Mouse (Mus musculus): ENCODE measurements around the gene Dab2ip.
A peak's percentile ranks its signal among the peaks of the same experiment; 100 is the strongest.

Dab2ip gene

DNA sequence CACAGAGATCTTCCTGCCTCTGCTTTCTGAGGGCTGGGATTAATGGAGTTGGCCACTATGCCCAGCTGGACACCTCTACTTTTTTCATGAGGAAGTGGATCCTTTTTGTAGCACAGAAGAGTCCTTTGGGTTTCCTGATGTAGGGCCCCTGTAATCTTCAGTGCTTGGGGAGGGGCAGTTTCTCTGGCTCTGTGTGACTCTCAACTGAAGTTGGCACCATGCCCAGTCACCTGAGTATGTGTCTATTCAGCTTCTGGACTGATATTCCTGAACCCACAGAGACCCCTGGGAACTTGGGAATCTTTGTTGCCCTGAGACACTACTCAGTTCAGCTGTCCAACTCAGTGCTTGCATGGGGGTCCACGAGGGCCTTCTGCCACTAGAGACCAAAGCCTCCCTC lies 37.0 kb downstream of the Dab2ip start:
- DNase-seq (ENCODE audit: low read depth): no peak

DNA sequence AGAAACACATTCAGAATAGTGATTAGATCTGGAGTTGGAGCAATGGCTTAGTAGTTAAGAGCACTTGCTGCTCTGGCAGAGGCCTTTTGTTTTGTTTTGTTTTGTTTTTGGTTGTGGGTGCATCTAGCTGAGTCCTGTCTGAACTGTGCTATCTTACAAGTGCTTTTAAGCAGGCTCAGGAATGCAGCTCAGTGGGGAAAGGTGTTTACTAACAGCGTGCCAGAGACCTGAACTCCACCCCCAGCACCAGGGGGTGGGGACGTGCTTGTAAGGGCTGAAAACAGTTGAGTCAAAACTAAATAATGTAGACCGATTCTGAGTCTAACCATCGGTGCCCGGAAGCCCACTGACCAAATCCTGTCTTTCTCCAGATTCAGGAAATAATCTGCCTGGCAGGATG lies 37.7 kb downstream of the Dab2ip start:
- DNase-seq (ENCODE audit: low read depth): no peak

DNA sequence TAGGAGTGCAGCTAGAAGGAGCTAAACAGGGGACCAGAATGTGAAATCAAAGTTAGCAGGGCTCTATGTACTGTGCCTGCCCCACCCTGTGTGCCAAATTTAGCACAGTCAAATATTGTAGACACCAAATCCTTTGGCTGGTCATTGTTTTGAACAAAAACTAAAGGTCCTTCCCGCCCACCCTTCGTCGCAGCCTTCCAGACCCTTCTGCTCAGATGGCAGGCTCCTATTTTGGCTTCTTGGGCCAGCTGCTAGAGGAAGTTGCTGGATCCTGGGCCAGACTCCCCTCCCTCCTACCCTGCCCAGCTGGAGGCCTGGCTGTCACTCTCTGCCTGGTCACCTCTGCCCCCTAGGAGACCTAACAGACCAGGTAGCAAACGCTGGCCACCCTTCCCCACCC lies 38.7 kb downstream of the Dab2ip start:
- no peak for DNase-seq (ENCODE audit: low read depth)

DNA sequence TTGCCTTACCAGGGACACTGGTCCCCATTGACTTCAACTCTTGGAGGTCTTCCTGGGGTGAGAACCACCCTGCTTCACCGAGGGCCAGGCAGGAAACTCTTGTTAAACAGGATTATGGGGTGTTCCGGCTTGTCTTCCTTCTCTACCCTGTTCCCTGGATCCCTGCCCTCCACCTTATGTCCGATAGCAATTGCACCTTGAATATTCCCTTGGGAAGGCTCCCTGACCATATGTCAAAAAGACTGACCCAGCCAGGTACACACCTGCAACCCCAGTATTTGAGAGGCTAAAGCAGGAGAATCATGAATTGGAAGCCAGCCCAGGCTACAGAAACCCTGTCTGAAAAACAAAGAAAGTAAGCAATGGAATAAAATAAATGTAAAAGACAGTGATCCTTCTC lies 40.8 kb downstream of the Dab2ip start:
- no peak for DNase-seq (ENCODE audit: low read depth)

DNA sequence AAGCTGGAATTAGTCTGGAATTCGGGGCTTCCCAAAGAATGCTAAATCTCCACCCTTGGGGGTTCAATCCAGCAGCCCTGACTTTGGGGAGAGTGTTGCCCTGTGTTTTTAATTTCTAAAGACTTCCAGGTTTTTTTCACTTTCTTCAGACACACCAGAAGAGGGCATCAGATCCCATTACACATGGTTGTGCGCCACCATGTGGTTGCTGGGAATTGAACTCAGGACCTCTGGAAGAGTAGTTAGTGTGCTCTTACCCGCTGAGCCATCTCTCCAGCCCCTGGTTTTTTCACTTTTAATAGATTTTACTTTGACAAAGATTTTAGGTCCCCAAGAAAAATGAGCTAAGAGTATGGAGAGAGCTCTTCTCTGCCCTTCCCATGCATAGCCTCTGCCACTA lies 43.6 kb downstream of the Dab2ip start:
- DNase-seq (ENCODE audit: low read depth): no peak

DNA sequence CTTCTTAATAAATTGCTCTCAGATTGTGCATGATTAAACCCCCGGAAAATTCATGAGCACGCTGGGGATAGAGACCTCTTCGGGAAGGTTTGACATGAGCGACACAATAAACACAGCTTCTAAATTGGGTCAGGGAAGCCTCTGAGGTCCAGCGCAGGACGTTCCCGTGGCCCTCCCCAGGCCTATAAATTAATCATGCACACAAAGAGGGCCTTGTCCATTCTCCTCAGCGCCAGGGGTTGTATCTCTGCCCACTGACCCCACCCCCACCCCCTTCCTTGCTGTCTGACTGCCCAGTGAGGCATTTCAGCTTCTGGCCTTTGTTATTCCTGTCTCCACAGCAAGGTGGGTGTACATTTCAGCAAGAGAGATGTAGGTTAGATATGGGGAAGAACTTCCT lies 49.4 kb downstream of the Dab2ip start:
- no peak for DNase-seq (ENCODE audit: low read depth)

DNA sequence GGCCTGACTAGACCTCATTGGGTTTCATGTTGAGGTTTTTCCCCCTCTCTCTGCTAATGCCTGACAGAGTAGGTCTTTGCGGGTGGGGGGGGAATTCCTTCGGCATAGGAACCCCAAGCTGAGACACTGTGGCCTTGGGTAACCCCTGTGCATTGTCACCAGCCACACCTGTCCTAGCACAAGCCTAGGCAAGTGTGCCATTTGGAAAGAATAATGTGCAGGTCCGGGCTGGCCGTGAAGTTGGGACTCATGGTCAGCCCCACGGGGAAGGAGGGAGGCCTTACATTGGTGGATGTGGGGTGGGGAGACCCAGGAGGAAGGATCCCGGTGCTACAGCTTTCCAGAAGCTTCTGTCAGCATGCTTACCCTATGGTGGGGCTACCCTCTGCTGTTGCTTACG lies 50.8 kb downstream of the Dab2ip start:
- no peak for DNase-seq (ENCODE audit: low read depth)

DNA sequence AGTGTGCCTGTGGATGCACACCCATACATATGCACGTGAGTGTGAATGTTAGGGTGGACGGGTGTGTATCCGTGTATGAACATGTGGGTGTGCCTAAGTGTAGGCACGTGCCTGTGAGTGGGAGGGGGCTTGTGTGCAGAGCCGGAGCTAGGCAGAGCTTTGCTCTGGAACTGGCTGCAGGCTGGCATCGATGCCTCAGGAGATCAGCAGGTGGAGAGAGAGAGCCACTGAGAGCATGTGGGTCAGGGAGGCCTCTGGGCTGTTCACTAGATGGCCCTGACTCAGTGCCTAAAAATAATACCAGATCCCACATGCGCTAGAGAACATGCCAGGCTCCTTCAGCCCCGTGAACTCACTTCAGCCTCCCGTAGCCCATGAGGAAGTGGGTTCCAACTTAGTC lies 51.3 kb downstream of the Dab2ip start:
- no peak for DNase-seq (ENCODE audit: low read depth)

DNA sequence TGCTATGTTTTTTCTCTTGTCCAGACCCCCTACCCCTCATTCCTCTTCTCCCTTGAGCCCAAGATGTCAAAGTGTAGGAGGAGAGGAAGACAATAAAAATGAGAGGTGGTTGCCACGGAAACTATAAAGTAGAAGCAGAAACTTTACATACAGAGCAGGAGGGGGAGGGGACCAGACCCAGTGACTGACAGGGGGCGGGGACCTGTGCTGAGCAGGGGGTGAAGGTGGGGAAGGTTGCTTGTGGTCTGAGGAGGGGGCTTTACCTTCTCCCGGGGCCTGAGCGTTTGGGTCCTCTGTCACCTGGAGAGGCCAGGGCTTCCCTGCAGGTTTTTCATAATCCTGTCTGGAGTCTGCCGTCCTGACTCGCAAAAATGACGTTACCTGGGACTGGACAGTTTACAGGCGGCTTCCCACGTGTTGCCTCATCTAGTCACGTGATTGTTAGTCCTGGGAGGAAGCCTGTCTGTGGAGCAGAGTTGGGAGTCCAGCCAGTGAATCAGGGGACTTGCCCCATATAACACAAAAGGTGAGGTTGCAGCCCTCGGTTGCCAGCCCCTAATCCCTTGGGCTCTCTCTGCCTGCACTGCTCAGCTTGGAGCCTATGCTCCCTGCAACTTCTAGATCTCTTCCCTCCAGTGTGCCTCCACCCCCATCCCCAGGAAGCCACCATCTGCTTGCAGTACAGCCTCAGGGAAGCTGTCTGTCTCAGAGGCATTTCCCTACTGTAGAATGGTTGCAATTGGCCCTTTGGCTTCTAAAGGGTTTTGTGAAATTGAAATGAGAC lies 52.3 kb downstream of the Dab2ip start:
- DNase-seq (ENCODE audit: low read depth): no peak

DNA sequence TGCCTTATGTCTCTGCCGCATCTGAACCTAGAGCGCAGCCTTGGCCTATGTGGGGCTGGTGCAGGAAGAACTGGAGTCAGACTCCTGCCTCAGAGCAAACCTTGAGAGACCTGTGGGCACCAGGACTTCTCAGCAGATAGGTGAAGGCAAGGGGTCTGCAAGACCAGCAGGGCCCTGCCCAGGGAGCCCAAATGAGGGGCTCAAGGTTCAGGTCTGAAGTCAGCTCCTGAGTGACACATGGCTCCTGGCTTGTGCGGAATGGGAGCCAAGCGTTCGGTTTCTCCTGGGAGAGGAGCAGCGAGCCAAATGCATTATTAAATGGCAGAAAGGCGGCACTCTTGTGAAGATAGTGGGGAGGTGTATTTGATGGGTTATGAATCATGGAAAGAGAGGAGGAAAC lies 52.9 kb downstream of the Dab2ip start:
- no peak for DNase-seq (ENCODE audit: low read depth)

DNA sequence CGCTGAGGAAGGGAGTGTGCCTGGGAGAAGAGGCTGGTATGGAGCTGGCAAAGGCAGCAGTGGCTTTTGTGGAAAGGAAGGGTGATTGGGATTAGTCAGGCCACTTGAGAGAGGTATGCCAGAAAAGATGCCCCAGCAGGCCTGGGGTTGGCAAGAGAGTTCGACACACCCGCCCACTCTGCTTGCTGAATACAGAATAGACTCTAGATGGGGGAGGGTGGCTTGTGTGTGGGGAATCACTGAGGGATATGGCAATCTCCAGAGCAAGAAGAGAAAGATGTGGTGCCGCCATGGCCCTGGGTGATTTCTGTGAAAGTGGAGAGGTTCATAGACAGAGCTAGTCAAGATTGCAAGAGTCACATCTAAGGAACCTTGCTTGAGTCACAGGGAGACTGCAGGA lies 53.6 kb downstream of the Dab2ip start:
- no peak for DNase-seq (ENCODE audit: low read depth)

DNA sequence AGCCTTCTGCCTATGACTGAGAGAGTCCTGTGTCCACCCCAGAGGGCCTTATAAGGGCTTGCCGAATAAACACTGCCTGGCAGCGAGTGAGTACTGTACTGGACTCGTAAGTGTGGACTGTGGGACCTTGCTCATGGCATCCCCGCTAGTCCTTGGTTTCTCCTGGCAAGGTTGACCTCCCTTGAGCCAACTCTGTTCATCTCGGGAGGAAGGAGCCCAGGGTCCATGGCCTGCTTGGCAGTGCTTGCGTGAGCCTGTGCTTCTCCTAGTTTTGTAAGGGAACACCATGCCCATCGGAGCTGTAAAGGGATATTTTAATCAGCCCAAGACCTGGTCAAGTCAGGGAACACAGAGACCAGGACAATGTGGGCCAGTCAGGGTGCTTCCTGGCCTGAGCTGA lies 54.2 kb downstream of the Dab2ip start:
- DNase-seq (ENCODE audit: low read depth): no peak

DNA sequence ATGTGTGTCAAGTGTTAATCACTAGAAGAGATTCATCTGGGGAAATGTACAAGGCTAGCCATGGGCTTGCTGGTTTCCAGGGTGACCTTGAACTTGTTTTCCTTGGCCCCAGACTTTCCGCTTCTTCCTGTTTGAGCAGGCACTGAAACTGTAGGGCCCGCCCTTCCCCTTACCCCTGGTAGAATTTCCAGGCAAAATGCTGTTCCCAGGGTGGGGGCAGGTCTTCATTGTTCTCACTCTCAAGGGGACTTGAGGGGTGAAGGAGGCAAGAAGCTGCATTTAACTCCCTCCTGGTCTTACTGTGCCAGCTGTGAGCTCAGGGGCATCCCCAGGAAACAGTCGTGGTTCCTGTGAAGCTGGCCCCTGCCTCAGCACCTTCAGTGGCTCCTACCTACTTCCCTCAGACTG lies 55.9 kb downstream of the Dab2ip start:
- peak; percentile 28 for DNase-seq (ENCODE audit: low read depth)

DNA sequence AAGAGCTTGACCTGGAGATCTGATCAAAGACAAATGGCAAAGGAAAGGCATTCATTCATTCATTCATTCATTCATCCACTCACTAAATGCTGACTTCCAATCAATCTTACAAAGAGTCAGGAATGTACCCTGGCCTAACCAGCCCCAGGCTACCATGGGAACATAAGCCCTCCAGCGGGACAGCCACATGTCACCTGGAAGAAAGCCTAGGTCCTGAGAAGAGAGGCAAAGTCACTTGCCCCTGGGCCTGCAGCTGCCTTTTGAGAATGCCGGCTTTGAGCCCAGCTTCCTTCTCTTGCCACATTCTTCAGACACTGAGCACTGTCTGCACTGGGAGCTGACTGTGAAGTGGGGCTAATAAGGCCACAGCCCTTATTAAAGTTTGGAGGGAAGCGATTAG lies 56.3 kb downstream of the Dab2ip start:
- no peak for DNase-seq (ENCODE audit: low read depth)

DNA sequence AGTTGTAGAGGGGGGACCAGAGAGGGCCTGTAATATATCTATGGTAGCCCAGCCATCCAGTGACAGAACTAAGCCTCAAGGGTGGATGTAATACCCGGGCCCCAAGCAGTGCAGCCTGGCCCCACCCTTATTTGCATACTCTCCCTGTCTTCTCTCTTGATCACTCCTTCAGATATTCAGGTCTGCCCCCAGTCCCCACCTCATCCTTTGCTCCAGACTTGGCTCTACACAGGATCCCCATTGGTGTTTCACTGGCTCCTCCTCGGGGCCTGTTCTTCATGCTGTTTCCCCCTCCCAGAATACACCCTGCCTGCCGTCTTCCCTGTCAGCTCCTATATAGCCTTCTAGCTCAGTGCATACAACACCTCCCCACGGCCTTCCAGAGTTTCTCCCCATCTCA lies 57.3 kb downstream of the Dab2ip start:
- DNase-seq (ENCODE audit: low read depth): no peak

DNA sequence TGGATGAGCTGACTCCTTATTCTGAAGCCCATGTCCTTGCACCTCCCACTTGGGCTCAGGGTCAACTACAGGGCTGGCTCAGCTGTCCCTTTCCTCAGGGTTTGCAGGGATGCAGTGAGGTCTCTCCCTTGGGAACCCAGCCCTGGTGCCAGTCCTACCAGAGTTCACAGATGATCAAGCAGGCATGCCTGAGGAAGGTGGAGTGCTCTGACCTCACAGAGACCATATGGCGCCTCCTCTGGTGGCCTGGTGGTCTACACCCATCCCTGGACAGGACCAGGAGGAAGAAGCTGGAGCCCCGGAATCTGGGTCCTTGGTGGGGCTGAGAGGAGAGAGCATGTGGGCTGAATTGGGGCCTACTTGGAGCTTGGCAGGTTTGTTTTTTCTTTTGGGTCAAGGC lies 57.9 kb downstream of the Dab2ip start:
- no peak for DNase-seq (ENCODE audit: low read depth)

DNA sequence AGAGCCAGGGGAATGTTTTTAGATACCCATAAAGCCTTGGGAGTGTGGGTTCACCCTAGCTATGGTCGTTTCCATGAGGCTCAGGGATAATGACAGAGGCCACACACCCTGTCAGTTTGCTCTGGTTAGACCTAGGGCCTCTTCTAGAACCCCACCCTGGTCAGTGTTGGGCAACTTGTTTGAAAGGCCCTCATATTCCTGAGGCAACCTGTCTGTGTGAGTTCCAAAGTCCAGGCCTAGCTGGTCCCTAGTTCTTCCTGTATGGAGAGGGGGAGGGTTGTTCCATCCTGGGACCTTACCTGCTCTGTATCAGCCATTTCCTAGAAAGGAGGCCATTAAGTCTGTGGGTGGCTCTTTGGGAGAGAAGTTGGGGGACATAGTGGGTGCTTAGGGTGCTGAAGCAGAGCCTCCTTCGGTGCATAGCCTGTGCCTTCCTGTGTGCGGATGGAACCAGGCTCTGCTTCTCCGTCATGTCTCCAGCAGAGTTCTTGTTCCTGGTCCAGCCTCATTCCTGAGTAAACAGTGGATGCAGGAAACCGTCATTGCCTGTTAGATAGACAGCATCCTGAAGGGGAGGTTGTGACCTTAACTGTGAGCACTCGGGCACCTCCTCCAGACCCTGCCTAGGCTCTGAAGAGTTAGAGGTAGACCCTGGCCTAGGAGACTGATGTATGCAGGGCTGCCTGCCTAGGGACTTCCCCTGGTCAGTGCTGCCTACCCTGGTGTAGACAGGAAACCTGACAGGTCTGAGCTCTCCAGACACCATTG lies 59.0 kb downstream of the Dab2ip start:
- no peak for DNase-seq (ENCODE audit: low read depth)

DNA sequence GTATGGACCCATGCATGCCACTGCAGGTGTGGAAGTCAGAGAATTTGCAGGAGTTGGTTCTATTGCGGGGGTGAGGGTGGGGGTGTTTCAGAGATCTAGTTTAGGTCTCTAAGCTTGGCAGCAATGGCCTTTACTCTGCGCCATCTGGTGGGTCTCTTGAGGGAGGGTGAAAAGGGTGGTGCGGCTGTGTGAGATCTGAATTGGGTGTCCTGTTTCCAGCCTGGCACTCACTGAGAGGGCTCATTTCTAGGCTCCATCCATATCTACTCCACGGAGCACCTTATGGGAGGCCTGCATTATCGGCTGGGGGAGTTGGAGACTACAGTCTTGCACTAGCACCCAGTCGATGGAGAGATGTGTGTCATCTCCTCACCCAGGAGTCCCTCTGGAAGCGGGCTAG lies 60.9 kb downstream of the Dab2ip start:
- no peak for DNase-seq (ENCODE audit: low read depth)

DNA sequence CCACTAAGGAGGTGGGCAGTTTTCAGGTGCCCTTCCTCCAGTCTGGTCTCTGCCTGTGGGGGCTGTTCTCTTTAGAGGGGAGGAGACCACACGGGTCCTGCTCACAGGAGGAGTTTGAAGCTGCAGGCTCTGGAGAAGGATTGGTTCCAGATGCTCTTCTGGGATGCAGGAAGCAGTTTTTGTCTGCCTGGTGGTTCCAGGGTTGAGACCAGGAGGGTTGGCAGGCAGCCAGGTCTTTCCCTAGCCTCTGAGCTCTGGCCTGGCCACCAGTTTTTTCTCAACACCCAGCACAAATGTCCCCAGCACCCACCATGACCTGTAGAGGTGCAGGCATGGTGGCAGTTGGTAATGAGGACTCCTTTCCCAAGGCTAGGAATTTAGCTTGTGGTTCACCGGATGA lies 61.5 kb downstream of the Dab2ip start:
- no peak for DNase-seq (ENCODE audit: low read depth)

DNA sequence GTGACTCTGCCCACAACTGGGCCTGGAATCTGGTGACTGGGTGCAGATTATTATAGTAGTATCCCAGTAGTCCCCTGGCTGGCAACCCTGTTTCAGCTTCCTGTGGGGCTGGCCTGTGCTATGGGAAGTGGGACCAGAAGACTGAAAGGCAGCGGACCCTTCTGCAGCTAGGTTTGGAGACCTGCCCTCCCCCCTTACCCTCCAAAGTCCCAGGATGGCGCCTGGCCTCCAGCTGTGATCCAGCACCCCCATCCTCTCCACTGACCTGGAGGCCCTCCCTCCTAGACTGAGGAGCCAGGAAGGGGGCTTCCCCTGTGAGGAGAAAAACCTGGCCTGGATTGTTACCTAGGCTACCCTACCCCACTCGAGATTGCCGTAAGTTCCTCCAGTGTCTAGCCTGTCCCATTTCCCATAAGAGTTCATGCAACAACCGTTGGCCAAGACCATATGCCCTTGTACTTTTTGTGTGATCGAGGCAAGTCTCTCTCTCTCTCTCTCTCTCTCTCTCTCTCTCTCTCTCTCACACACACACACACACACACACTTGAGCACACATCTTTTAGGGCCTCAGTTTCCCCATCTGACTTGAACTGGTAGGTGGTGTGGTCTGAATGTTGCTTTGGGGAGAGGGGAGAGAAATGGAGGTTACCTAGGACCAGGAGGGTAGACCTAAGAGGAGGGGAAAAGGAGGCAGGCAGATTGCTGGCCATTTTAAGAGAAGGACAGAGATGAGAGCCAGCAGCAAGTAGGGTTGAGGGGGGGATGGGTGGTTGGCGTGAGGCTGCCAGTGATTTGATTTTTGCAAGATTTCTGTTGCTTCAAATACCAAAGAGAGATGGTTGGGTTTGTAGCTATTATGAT lies 62.5 kb downstream of the Dab2ip start:
- DNase-seq (ENCODE audit: low read depth): no peak

DNA sequence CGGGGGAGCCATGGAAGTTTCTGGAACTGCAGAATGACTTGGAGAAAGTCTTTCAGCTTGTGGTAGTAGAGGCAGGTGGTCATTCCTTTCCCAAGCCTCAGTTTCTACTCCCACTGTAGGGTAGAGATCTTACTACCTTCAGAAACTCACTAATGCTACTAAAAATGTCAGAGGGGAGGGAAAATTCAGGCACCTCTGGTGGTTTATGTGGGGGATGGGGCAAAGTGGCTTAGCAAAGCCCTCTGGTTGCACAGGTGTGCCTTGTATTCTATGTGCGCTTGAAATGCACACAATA lies 63.1 kb downstream of the Dab2ip start:
- DNase-seq (ENCODE audit: low read depth): no peak

DNA sequence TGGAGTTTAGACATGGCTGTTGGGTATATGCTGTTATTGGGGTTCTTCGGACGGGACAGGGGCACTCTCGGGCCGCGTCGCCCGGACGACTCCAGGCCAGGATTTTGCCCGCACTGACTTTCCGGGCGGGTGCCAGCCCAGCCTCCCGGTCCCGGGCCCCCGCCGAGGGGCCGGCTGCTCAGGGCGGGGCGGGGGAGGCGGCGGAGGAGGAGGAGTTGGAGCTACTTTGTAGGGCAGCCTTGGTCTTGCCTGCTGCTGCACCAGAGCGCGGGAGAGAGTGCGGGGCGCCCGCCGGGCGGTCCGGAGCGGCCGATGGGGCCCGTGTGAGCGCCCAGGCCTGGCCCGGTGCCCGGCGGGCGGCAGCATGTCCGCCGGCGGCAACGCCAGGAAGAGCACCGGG lies 63.7 kb downstream of the Dab2ip start:
- peak; percentile 14 for DNase-seq (ENCODE audit: low read depth)
